In the genomic region with DNA sequence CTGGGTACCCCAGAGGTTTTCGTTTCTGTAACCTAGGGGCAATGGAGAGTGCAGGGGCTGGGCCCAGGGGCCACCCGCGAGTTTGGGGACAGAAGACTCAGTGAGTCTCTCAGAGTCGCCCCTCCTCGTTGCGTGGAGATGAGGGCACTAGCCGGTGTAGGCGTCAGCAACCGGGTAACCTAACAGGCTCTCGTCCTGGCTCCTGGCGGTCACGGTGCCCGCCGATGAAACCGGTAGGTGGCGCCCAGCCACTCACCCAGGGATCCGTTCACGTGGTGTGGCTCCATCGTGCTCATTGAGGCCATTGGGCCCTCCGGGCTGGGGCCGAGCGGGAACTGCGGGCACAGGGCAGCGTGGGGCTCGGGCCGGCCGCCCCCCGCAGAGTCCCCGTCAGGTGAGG, we compare ENCODE assay signal across 9 mouse cellular contexts. TPM values are rescaled to one million over a fixed set of nuclear protein-coding genes. Genes with fewer than 3 reads are reported as not detected.
DNase-seq lines count a peak whose midpoint lies in the region; ATAC-seq and TF ChIP-seq lines count a peak whose summit lies in the region.
"Had no signal": no experiment of that assay in that cellular context is flagged by ENCODE, and none has a peak within 500 bp of the region (broad histone marks: within the 10 kb centered on the region; RNA-seq: fewer than 3 reads in every experiment).

No protein-coding gene starts in this region.

- 4% methylated on average over 29 of the region's 29 CpGs for WGBS in hindbrain, postnatal 0 days

- H3K36me3 ChIP-seq in hindbrain, postnatal 0 days (ENCODE audit: insufficient read depth, low read length) = no peaks in the 10 kb centered on the region

- ATAC-seq in hindbrain, postnatal 0 days = peak; percentile 33
- ATAC-seq in CD4-positive, CD25-positive, alpha-beta regulatory T cell, adult 4 months = no peak
- ATAC-seq: Patski had no signal

- H3K9me3 ChIP-seq in hindbrain, postnatal 0 days (ENCODE audit: low read length) = no peaks in the 10 kb centered on the region

- H3K9ac ChIP-seq in hindbrain, postnatal 0 days (replicated peaks; ENCODE audit: low read length) = peak overlapping the region; percentile 53; the same call in 1 of the 2 replicates

- no peak overlapping the region for H3K27ac ChIP-seq in hindbrain, postnatal 0 days

- H3K4me1 ChIP-seq in hindbrain, postnatal 0 days (ENCODE audit: insufficient read depth, low read length) = peaks cover 34% of the 10 kb centered on the region

- TF ChIP-seq CTCF in hindbrain, postnatal 0 days (IDR thresholded peaks at IDR 0.05; ENCODE audit: low read depth) = peak; percentile 79

- DNase-seq in Muller cell, postnatal 12 days (ENCODE audit: inconsistent ontology term) = peak; percentile 82
- DNase-seq in cerebellum, postnatal 10 days = peak; percentile 89
- DNase-seq in frontal cortex, postnatal 36 days (ENCODE audit: low spot score in 2 of 2) = peak; percentile 80 to 86
- peak; percentile 87 for DNase-seq in hindbrain, postnatal 0 days (ENCODE audit: low spot score)
- DNase-seq in left cerebral cortex, postnatal 14 days (ENCODE audit: low spot score in 2 of 2) = peak; percentile 84 to 86
- DNase-seq in lung, postnatal 4 days = peak; percentile 89
- DNase-seq in right cerebral cortex, postnatal 36 days (ENCODE audit: low spot score in 2 of 2) = peak; percentile 78 to 81

- intact Hi-C loops in left cerebral cortex, postnatal 14 days (cut with DNase I) = no loop called here

- no peaks in the 10 kb centered on the region for H3K27me3 ChIP-seq in hindbrain, postnatal 0 days (ENCODE audit: insufficient read depth, low read length)
- H3K27me3 ChIP-seq: Patski had no signal

- peak overlapping the region; percentile 31 for H3K4me3 ChIP-seq in hindbrain, postnatal 0 days (ENCODE audit: low read length)

- H3K4me2 ChIP-seq in hindbrain, postnatal 0 days (ENCODE audit: low read depth, low read length) = peak overlapping the region; percentile 59

RNA-seq across cellular contexts. Expression of gene Isyna1, which starts 4.1 kb away (rescaled TPM):
- 152 and 207 TPM in 2 replicates for total RNA-seq in hindbrain, postnatal 0 days (2014; rRNA removed)
- polyA plus RNA-seq in hindbrain, postnatal 0 days (2015; fragmentation: Nextera tagmentation; extraction: Ambion mirVana) = 99.3 and 113 TPM in 2 replicates
- 10 to 100 TPM; 47.5 to 51.0 TPM for total RNA-seq in left cerebral cortex, postnatal 14 days (2021)
- 10 to 100 TPM; 26.0 to 58.7 TPM for polyA plus RNA-seq in CD4-positive, CD25-positive, alpha-beta regulatory T cell, adult 4 months (2017; shearing (Covaris generic))

RNA-seq across cellular contexts. Expression of gene Ssbp4, which starts 10.4 kb away (rescaled TPM):
- total RNA-seq in hindbrain, postnatal 0 days (2014; rRNA removed) = 248 and 349 TPM in 2 replicates
- polyA plus RNA-seq in hindbrain, postnatal 0 days (2015; fragmentation: Nextera tagmentation; extraction: Ambion mirVana) = 188 and 189 TPM in 2 replicates
- total RNA-seq in left cerebral cortex, postnatal 14 days (2021) = 100 to 1,000 TPM; 270 to 302 TPM
- polyA plus RNA-seq in CD4-positive, CD25-positive, alpha-beta regulatory T cell, adult 4 months (2017; shearing (Covaris generic)) = 10 to 100 TPM in 1 of 2 experiments, 1 to 10 TPM in 1; 5.9 to 15.0 TPM

RNA-seq across cellular contexts. Expression of gene Lrrc25, which starts 17.7 kb away (rescaled TPM):
- total RNA-seq in hindbrain, postnatal 0 days (2014; rRNA removed) = 0.65 and 3.3 TPM in 2 replicates
- polyA plus RNA-seq in hindbrain, postnatal 0 days (2015; fragmentation: Nextera tagmentation; extraction: Ambion mirVana) = 1.3 and 1.5 TPM in 2 replicates
- total RNA-seq in left cerebral cortex, postnatal 14 days (2021) = under 1 TPM; 0.90 to 0.97 TPM
- under 1 TPM; 0.43 to 0.89 TPM for polyA plus RNA-seq in CD4-positive, CD25-positive, alpha-beta regulatory T cell, adult 4 months (2017; shearing (Covaris generic))

RNA-seq across cellular contexts. Expression of gene Gdf15, which starts 34.0 kb away (rescaled TPM):
- total RNA-seq in hindbrain, postnatal 0 days (2014; rRNA removed) = 1.7 TPM in 1 of 2 replicates, not detected in the other
- 0.25 and 0.41 TPM in 2 replicates for polyA plus RNA-seq in hindbrain, postnatal 0 days (2015; fragmentation: Nextera tagmentation; extraction: Ambion mirVana)
- total RNA-seq in left cerebral cortex, postnatal 14 days (2021) = not detected
- not detected for polyA plus RNA-seq in CD4-positive, CD25-positive, alpha-beta regulatory T cell, adult 4 months (2017; shearing (Covaris generic))

RNA-seq across cellular contexts. Expression of gene Ell, which starts 59.0 kb away (rescaled TPM):
- 15.6 and 16.7 TPM in 2 replicates for total RNA-seq in hindbrain, postnatal 0 days (2014; rRNA removed)
- 10.0 and 10.8 TPM in 2 replicates for polyA plus RNA-seq in hindbrain, postnatal 0 days (2015; fragmentation: Nextera tagmentation; extraction: Ambion mirVana)
- 10 to 100 TPM; 13.8 to 17.4 TPM for total RNA-seq in left cerebral cortex, postnatal 14 days (2021)
- 10 to 100 TPM; 41.4 to 50.4 TPM for polyA plus RNA-seq in CD4-positive, CD25-positive, alpha-beta regulatory T cell, adult 4 months (2017; shearing (Covaris generic))
